Mouse (Mus musculus): ENCODE data around the gene Gbe1. TPM values are rescaled to one million over a fixed set of nuclear protein-coding genes. Genes with fewer than 3 reads are reported as not detected.

Gbe1 gene
- 333 and 361 TPM in 2 replicates for polyA plus RNA-seq (2012; ENCODE audit: insufficient read depth, insufficient read length, missing spikeins)

DNA sequence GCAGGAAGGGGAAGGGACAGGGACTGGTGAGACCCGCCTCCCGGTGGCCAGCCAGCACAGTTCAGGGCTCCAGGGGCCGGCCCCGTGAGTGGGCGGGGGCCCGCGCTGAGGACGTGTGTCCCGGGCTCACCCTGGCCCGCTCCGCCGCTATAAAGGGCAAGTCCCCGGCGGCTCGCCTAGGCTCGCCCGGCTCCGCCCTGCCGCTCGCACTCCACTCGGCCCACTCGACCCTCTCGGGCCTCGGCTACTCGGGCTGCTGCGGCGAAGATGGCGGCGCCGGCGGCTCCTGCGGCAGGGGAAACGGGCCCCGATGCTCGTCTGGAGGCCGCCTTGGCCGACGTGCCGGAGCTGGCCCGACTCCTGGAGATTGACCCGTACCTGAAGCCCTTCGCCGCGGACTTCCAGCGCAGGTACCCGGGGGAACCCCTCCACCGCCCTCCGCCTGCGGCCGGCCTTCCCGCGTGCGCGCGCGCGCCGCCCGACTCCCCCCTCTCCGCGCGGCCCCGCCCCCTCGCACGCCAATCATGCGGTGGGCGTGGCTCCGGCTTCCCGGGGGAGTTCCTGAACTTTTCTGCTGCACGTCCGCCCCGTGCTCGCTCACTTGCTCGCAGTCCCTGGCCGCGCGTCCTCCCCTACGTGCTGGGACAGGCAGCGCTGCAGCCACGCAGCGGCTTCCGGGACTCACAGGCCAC lies at the start of gene Gbe1:
TSS of gene Gbe1 (plus strand) at position 64 of the 692 bp plus-strand sequence.
- H3K4me3 ChIP-seq (ENCODE audit: insufficient read depth, low read depth, low read length) = peak within 1 kb of the TSS; percentile 92
- 0 out of 2 replicates have a peak, but pooled peaks cover 2% of the 10 kb centered on the region for H3K4me1 ChIP-seq (ENCODE audit: control insufficient read depth, insufficient read depth, insufficient read length, low read length)
- H3K27ac ChIP-seq (replicated peaks; ENCODE audit: low read depth, low read length) = peak within 1 kb of the TSS; percentile 90

DNA sequence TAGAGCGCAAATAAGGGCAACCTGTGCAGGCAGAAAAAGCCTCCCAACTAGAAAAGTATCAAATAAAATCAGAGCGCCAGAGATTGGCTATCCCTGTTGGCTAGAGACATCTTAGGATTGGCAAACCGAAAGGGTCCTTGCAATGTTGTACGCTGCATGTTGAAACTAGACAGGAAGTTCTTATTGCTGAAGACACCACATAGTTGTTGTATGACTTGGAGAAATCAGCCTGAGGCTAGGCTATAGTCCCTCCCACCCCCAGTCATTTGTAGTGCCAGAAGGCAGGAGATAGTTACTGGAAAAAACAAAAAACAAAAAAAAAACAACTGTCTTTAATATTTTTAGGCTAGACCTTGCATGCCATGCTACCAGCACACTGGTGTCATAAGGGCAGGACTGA lies 3.1 kb upstream of the Gbe1 start:
- H3K4me3 ChIP-seq (ENCODE audit: insufficient read depth, low read depth, low read length) = no peak overlapping the region
- no peak overlapping the region for H3K27ac ChIP-seq (replicated peaks; ENCODE audit: low read depth, low read length)
- 0 out of 2 replicates have a peak, but pooled peaks cover 2% of the 10 kb centered on the region for H3K4me1 ChIP-seq (ENCODE audit: control insufficient read depth, insufficient read depth, insufficient read length, low read length)

DNA sequence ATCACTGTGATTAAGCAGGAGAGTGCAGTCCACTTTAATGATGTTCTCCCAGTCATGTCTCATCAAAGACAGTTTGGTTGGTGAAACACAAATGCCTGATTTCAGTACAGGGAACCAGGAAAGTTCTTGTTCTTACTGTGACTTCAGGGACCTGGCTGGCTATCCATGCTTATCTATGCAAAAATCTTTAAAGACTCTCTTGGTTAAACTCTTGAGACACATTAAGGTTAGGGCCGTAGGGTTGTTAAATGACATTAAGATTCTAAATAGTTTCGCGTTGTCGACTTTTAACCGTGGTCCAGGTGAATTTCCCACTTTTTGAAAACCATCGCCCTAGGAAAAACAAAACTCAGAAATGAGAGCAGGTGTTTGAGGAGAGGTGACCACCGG lies 258 bp upstream of the Gbe1 start:
- peak overlapping the region; percentile 79 for H3K27ac ChIP-seq (replicated peaks; ENCODE audit: low read depth, low read length)
- H3K4me1 ChIP-seq (ENCODE audit: control insufficient read depth, insufficient read depth, insufficient read length, low read length) = 0 out of 2 replicates have a peak, but pooled peaks cover 2% of the 10 kb centered on the region
- peak overlapping the region; percentile 92 for H3K4me3 ChIP-seq (ENCODE audit: insufficient read depth, low read depth, low read length)

DNA sequence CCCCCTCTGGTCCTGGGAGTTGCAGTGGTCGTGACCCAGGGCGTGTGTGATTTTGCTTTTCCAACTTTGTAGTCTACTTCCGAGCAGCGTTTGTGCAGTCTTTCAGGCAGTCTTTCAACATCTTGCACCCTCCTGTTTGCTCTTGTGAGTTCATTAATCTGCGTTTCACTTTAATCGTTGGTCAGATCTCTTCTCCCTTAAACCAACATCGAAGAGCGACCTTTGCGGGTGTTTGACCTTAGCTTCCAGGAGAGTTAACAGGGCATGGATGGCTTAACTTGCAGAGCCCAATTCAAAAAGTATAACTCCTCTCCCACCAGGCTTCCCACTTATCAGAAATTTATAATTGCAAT lies 805 bp downstream of the Gbe1 start:
- Histone ChIP-seq H3K4me3 (ENCODE audit: insufficient read depth, low read depth, low read length) (peak overlapping the region; percentile 92), H3K4me1 (ENCODE audit: control insufficient read depth, insufficient read depth, insufficient read length, low read length) (0 out of 2 replicates have a peak, but pooled peaks cover 2% of the 10 kb centered on the region), H3K27ac (replicated peaks; ENCODE audit: low read depth, low read length) (peak overlapping the region; percentile 90)

DNA sequence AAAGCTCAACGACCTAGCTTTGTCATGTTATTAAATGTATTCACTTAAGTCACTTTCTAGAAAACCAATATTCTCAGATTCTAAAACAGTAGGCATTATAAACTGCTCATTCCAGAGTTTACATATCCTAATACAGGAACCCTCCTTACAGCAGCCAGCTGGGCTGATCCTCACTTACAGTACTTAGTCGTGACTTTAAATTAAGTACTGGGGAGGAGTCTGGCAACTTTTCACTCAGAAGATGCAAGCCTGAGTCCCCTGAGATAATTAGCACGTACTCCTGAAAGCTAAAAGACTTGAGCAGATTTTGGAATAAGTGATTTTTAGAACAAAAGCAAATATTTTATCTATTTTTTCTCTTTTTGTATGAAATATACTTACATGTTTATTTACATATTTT lies 1.5 kb downstream of the Gbe1 start:
- no peak overlapping the region for H3K27ac ChIP-seq (replicated peaks; ENCODE audit: low read depth, low read length)
- H3K4me1 ChIP-seq (ENCODE audit: control insufficient read depth, insufficient read depth, insufficient read length, low read length) = 0 out of 2 replicates have a peak, but pooled peaks cover 2% of the 10 kb centered on the region
- H3K4me3 ChIP-seq (ENCODE audit: insufficient read depth, low read depth, low read length) = no peak overlapping the region

DNA sequence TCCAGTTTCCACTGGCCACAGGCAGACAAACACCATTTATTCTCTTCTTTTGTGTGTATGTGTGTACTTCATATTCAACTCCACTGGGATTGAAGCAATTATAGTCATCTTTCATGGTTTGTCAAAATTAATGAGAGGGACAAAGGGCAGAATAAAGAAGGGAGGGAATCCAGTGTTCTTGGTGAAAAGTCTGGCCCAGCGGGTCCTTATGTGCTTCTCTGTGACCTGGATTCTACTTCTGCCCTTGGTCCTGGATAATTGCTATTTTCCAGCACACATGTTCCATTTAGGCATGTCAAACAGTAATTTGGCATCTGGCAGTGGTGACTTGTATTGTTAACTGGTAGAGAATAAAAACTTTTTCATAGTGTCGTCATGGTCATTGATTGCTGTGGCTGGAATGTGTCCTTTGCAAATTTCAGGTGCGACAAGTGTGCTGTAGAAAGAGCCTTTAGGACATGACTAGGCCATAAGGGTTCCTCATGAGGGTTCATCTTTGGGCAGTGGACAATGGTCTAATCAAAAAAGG lies 2.2 kb downstream of the Gbe1 start:
- H3K27ac ChIP-seq (replicated peaks; ENCODE audit: low read depth, low read length) = 0 out of 2 replicates have a peak overlapping the region, but pooled peaks have one; percentile 7
- 0 out of 2 replicates have a peak, but pooled peaks cover 2% of the 10 kb centered on the region for H3K4me1 ChIP-seq (ENCODE audit: control insufficient read depth, insufficient read depth, insufficient read length, low read length)
- H3K4me3 ChIP-seq (ENCODE audit: insufficient read depth, low read depth, low read length) = no peak overlapping the region

DNA sequence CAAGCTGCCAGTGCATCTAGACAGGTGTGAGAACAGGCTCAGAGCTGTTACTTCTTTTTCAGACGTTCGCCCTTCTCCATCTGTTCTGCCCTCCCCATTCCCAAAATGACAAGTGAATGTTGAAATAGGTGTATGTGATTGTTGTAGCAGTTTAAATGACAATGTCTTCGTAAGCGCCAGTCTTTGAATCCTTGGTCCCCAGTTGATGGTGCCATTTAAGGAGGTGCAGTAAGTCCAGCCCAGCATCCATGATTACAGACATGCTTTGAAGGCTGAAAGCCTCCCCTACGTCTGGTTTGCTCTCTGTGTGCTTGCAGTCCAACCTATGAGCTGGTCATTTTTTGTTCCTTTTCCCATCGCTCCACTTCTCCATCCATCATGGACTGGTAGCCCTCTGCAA lies 5.6 kb downstream of the Gbe1 start:
- H3K27ac ChIP-seq (replicated peaks; ENCODE audit: low read depth, low read length) = no peak overlapping the region
- no peaks in the 10 kb centered on the region for H3K4me1 ChIP-seq (ENCODE audit: control insufficient read depth, insufficient read depth, insufficient read length, low read length)
- no peak overlapping the region for H3K4me3 ChIP-seq (ENCODE audit: insufficient read depth, low read depth, low read length)

DNA sequence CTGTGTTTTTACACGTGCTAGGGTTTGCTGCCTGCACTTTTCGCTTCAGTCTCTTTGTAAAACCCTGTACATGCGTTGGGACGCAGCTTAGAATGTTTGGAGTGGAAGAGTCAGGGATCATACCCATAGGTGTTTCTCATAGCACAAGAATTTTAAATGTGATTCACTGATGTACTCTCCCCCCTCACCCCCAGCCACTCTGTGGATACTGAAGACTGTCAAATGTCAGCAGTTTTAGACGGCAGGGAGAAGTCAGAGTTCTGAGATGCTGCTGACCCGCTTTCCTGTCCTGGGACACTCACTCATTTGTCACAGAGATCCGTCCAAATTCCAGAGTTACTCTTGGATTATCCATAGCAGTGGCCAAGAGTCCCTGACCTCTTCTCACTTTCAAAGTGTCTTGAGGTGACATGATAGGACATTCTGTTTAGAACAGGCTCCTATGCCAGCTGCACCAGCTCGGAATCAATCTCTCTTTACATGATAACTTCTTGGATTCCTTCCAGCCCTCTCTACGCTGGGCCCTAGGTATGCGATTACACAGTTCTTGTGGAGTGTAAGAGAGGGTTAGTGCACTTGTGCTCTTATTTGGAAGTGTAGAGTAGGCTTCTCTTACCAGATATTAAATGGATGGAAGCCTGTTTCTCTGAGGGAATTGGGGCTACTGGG lies 7.0 kb downstream of the Gbe1 start:
- Histone ChIP-seq H3K4me1 (ENCODE audit: control insufficient read depth, insufficient read depth, insufficient read length, low read length) (no peaks in the 10 kb centered on the region), H3K27ac (replicated peaks; ENCODE audit: low read depth, low read length) (no peak overlapping the region), H3K4me3 (ENCODE audit: insufficient read depth, low read depth, low read length) (no peak overlapping the region)

DNA sequence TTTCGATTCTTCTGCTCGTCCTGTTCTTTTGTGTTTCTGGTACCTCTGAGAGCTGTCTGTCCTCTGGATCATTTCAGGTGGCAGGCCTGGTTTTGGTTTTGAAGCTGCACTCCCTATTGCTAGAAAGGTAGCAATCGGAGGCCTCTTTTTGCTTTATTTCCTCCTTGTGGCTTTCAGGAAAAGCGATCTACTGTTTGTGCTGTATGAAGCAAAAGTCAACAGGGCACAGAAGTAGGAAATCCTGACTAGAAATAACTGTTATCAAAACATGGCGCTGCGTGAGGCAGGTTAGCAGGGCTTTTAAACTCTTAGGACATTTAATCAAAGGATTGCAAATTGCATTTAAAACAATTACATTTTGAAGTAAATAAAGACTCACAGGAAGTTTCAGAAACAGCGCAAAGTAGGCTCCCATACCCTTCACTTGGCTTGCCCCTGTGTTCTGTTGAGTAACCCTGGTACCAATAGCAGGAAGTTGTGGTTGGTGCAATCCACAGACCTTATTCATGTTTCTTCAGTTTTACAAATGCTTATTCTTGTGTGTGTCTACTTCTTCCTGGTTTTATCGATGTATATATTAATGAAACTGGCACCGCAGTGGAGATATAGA lies 12.7 kb downstream of the Gbe1 start:
- Histone ChIP-seq H3K27ac (replicated peaks; ENCODE audit: low read depth, low read length) (peak overlapping the region; percentile 56; the same call in 1 of the 2 replicates), H3K4me1 (ENCODE audit: control insufficient read depth, insufficient read depth, insufficient read length, low read length) (peaks cover 7% of the 10 kb centered on the region; the same call in 1 of the 2 replicates), H3K4me3 (ENCODE audit: insufficient read depth, low read depth, low read length) (no peak overlapping the region)

DNA sequence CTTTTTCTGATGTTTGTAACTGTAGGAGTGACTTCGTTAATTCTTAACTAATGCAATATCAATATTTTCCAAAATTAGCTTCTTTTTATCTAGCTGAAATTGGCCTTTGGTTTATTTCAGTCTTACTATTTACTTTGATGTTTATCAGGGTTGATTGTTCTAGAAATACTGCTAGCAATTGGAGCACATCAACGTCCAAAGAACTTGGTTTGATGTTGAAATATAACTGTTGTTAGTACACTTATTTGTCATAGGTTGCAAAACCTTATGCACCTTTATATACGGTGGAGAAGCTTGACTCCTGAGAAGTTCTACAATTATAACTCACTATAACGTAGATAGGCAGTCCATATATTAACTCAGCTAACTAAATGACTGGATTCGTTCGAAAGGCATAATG lies 14.8 kb downstream of the Gbe1 start:
- peaks cover 7% of the 10 kb centered on the region; the same call in 1 of the 2 replicates for H3K4me1 ChIP-seq (ENCODE audit: control insufficient read depth, insufficient read depth, insufficient read length, low read length)
- no peak overlapping the region for H3K27ac ChIP-seq (replicated peaks; ENCODE audit: low read depth, low read length)
- no peak overlapping the region for H3K4me3 ChIP-seq (ENCODE audit: insufficient read depth, low read depth, low read length)

DNA sequence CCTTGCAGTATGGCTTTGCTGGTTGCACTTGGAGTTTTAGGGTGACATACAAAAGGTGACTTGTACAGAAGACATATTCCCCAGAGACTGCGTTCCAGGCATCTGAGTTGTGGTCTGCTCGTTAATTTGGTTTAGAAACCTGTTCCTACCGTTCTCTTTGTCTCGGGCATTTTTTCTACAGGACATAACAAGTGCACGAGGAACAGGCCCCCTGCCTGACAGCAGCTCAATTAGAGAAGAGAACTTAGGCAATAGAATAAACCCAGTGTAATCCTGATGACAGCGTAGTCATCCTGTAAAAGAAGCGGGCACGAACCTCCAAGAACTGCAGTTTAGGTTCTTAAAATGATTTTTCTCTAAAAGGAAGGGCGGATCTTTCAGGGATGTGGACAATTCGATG lies 15.3 kb downstream of the Gbe1 start:
- Histone ChIP-seq H3K27ac (replicated peaks; ENCODE audit: low read depth, low read length) (peak overlapping the region; percentile 19; the same call in 1 of the 2 replicates), H3K4me3 (ENCODE audit: insufficient read depth, low read depth, low read length) (no peak overlapping the region), H3K4me1 (ENCODE audit: control insufficient read depth, insufficient read depth, insufficient read length, low read length) (peaks cover 7% of the 10 kb centered on the region; the same call in 1 of the 2 replicates)

DNA sequence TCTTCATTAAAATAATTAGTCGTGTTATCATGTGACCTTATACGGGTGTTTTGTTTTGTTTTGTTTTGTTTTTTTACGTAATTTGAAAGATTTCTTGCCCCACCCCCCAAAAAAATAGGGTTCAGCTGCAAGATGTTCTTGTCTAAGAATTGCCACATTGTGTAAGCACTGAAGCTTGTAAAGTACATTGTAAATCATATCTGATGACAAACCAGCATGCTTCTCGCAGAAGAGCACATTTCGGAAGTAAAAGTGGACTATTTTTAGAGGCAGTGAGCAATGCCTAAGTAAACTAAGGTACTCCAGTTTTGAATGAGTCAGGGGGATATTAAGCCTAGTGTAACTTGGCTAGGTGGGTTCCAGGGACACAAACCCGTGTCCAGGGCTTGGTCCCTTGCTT lies 15.7 kb downstream of the Gbe1 start:
- peak overlapping the region; percentile 74 for H3K27ac ChIP-seq (replicated peaks; ENCODE audit: low read depth, low read length)
- no peak overlapping the region for H3K4me3 ChIP-seq (ENCODE audit: insufficient read depth, low read depth, low read length)
- H3K4me1 ChIP-seq (ENCODE audit: control insufficient read depth, insufficient read depth, insufficient read length, low read length) = peaks cover 7% of the 10 kb centered on the region; the same call in 1 of the 2 replicates

DNA sequence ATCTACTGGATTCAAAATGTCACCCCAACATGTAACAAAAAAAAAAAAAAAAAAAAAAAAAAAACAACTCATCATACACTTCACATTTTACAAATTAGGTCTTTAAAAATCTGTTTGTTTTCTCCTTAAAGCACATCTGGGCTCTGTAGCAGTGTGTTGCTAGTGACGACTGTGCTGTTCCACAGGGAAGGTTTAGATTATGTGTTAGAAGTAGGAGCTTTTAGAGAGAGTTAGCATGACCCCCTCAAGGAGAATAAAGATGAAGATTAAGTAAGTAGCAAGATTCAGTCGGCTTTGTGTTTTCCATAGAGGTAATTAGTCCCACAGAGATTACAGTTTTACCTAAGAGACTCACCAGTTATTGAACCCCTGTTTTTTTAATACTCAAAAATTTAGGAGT lies 16.3 kb downstream of the Gbe1 start:
- H3K4me1 ChIP-seq (ENCODE audit: control insufficient read depth, insufficient read depth, insufficient read length, low read length) = peaks cover 8% of the 10 kb centered on the region; the same call in 1 of the 2 replicates
- no peak overlapping the region for H3K4me3 ChIP-seq (ENCODE audit: insufficient read depth, low read depth, low read length)
- no peak overlapping the region for H3K27ac ChIP-seq (replicated peaks; ENCODE audit: low read depth, low read length)

DNA sequence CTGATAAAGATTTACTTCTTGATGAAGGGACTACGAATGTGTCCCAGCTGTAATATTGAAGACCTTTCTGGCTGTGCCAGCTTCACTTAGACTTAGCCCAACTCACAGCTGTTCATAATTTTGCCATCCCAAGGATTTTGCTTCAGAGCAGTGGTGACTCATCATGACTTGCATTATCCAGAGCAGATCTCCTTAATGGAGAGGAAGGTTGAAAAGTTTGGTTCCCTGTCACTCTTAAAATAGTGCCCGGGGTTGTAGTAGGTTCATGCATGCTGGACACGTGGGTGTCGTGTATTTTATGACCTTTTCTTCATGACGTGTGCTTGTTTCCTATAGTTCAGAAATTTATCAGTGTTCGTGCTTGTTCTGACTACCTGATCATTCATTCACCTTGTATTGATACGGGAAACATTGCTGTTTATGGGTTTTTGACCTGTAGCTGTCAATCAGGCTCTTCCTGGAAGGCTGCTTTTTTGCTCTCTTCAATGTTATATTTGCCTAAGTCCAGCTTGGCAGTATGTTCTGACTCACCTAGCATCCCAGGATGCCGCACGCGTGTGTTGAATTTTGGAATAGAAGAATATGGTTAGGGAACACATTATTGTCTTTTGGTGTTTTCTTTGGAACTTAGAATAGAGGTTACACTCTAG lies 17.0 kb downstream of the Gbe1 start:
- Histone ChIP-seq H3K4me1 (ENCODE audit: control insufficient read depth, insufficient read depth, insufficient read length, low read length) (peaks cover 10% of the 10 kb centered on the region; the same call in 1 of the 2 replicates), H3K4me3 (ENCODE audit: insufficient read depth, low read depth, low read length) (no peak overlapping the region), H3K27ac (replicated peaks; ENCODE audit: low read depth, low read length) (no peak overlapping the region)

DNA sequence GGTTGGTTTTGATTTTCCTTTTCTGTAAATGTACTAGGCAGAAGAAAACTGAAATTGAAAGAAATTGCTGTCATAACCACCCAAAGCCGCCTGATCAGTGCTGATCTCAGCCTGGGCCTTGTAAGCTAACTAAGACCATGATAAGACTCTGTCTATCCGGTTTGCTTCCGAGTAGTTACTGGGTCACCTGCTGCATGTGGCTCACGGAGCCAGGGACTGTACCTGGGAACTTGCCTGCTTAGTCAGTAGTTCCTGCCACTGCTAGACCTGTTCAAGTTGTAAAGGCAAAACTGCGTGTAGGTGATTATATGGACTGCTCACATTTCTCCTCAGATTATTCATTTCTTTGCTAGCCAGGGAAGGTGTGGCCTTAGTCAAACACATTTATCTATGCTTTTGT lies 21.1 kb downstream of the Gbe1 start:
- H3K4me3 ChIP-seq (ENCODE audit: insufficient read depth, low read depth, low read length) = no peak overlapping the region
- H3K27ac ChIP-seq (replicated peaks; ENCODE audit: low read depth, low read length) = no peak overlapping the region
- peaks cover 3% of the 10 kb centered on the region for H3K4me1 ChIP-seq (ENCODE audit: control insufficient read depth, insufficient read depth, insufficient read length, low read length)
